Mouse (Mus musculus) intestine, embryonic 16.5 days (tissue): ENCODE measurements around the gene Rab37. TPM values are rescaled to one million over a fixed set of nuclear protein-coding genes. Genes with fewer than 3 reads are reported as not detected.

Experiments
- ATAC-seq: fragments of 200-750 bp; cut with Nextera tagmentation; 2 replicates; pipeline ENCODE4 v1.8.0; 2017; ENCODE audit warnings: moderate TSS enrichment, moderate library complexity
- H3K27ac ChIP-seq: fragments of 300-500 bp; sonication (generic); 2 replicates; pipeline ENCODE4 v1.5.1; 2014; ENCODE audit warnings: mild to moderate bottlenecking, low read length
- H3K27me3 ChIP-seq: fragments of 300-500 bp; sonication (generic); replicated peaks from 2 replicates; pipeline ENCODE4 v1.6.1; 2014; ENCODE audit warnings: low read length, control low read depth, mixed read lengths; ENCODE audit not compliant: control insufficient read depth, insufficient read depth
- H3K36me3 ChIP-seq: fragments of 300-500 bp; sonication (generic); 2 replicates; pipeline ENCODE4 v1.6.1; 2014; ENCODE audit warnings: low read length, control low read depth; ENCODE audit not compliant: control insufficient read depth, insufficient read depth
- H3K4me1 ChIP-seq: fragments of 300-500 bp; sonication (generic); 2 replicates; pipeline ENCODE4 v1.6.1; 2014; ENCODE audit warnings: low read length, control low read depth, mixed read lengths; ENCODE audit not compliant: control insufficient read depth, insufficient read depth
- H3K4me2 ChIP-seq: fragments of 300-500 bp; sonication (generic); 2 replicates; pipeline ENCODE4 v1.6.1; 2014; ENCODE audit warnings: low read depth, low read length, control low read depth
- H3K4me3 ChIP-seq: fragments of 300-500 bp; sonication (generic); 2 replicates; pipeline ENCODE4 v1.5.1; 2014; ENCODE audit warnings: mild to moderate bottlenecking, low read length
- H3K9ac ChIP-seq: fragments of 300-500 bp; sonication (generic); 2 replicates; pipeline ENCODE4 v1.6.1; 2014; ENCODE audit warnings: low read depth, low read length
- H3K9me3 ChIP-seq: fragments of 300-500 bp; sonication (generic); 2 replicates; pipeline ENCODE4 v1.6.1; 2016; ENCODE audit warnings: low read length, control low read depth; ENCODE audit not compliant: control insufficient read depth
- WGBS: fragments of 180-500 bp; shearing (Covaris S2); extraction: QIAGEN DNeasy Blood & Tissue Kit; methylation state at CpG from one replicate; pipeline ENCODE4 v1.1.7; 2014; 5-methylcytosine and 5-hydroxymethylcytosine counted together
- polyA plus RNA-seq: library from polyadenylated mRNA; unstranded; fragments of >200 nt; fragmentation: Nextera tagmentation; extraction: Ambion mirVana; gene quantifications from 2 replicates; pipeline ENCODE4 v1.2.1, GENCODE M21; 2015

Rab37 gene
- polyA plus RNA-seq, 1 experiment from 2014 or later = 4.2 TPM

DNA sequence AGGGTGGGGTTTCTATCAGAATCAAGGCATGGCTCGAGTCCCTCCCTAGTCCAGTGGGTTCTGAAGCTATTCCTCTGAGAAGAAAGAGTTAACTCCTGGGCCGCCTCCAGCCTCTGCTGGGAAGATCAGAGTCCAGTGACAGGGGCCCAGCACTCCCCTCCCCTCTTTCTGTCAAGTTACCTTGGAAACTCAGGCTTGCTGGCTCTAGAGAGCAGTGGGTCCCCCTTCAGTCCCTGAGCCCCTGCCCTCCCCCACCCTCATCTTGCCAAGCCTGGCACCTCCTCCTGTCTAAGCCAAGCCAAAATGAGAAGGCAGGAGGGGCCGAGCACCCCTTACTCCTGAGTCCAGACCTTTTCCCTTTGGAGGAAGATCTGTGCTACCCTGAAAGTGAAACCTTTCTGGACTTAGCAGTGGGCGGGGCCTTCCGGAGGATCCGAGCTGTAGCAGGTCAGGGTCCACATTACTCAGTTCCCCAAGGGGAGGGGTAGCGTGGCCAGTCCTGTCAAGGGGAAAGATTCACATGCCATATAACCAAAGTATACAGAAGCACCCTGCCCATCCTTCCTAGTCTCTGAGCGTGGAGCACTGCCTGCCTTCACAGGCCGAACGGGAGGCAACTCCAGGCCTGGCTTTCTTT is 86.4 kb downstream of the Rab37 start:
- WGBS = 24% methylated on average over 10 of the region's 10 CpGs

DNA sequence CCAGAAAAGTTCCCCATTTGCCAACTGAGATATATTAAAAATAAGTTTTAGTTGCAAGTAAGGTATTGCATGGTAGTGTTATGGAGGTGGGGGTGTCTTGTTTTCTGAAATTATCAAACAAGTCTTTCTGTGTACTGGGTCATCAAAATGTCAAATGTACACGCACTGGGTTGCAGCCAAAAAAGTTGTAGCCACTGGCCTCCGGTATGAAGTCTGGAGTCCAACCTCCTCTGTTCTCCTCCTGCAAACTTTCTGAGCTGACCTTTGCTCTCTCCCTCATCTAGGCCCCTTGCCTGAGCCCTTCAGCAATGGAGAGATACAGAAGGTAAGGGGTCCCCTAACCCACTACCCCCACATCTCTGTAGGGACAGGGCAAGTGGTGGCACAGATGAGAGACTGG is 87.5 kb downstream of the Rab37 start:
- no peaks in the 10 kb centered on the region; the same call in 1 of the 2 replicates for H3K36me3 ChIP-seq
- H3K9me3 ChIP-seq = no peaks in the 10 kb centered on the region
- H3K4me1 ChIP-seq = peaks cover 69% of the 10 kb centered on the region
- H3K4me2 ChIP-seq = peak overlapping the region; percentile 45; the same call in 1 of the 2 replicates
- H3K27me3 ChIP-seq = no peaks in the 10 kb centered on the region
- WGBS = 51% methylated on average over 2 of the region's 2 CpGs
- no peak for ATAC-seq
- H3K4me3 ChIP-seq = no peak overlapping the region
- peak overlapping the region; percentile 6; the same call in 1 of the 2 replicates for H3K9ac ChIP-seq
- H3K27ac ChIP-seq = peak overlapping the region; percentile 91

More for the DNA sequence above, 86.4 kb downstream of the Rab37 start:
- peak overlapping the region; percentile 41 for H3K4me3 ChIP-seq
- H3K4me1 ChIP-seq = peaks cover 79% of the 10 kb centered on the region
- no peaks in the 10 kb centered on the region for H3K27me3 ChIP-seq
- H3K9me3 ChIP-seq = no peaks in the 10 kb centered on the region
- H3K36me3 ChIP-seq = no peaks in the 10 kb centered on the region; the same call in 1 of the 2 replicates
- peak overlapping the region; percentile 91 for H3K27ac ChIP-seq
- ATAC-seq = peak; percentile 84
- peak overlapping the region; percentile 45 for H3K4me2 ChIP-seq
- peak overlapping the region; percentile 44 for H3K9ac ChIP-seq

DNA sequence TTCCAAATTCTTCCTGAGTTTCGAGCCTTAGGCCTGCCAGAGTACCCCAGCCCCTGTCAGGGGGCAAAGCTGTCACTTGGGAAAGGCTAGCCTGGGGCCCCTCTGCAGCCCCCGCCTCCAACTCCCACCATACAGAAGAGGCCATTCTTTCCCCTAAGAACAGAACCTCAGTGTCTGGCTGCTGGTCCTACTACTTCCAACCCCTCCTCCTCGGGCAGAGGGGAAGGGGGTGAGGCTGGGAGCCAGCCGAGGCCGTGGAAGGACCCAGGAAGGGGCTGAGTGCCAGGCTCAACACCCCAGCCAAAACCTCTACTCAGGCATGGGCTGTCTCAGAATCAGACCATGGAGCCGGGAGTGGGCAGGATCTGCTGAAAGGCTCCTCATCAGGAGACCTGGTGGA is 88.0 kb downstream of the Rab37 start:
- Histone ChIP-seq H3K4me3 (no peak overlapping the region), H3K9me3 (no peaks in the 10 kb centered on the region), H3K4me1 (peaks cover 65% of the 10 kb centered on the region), H3K36me3 (no peaks in the 10 kb centered on the region; the same call in 1 of the 2 replicates), H3K27me3 (no peaks in the 10 kb centered on the region), H3K9ac (peak overlapping the region; percentile 6), H3K4me2 (no peak overlapping the region), H3K27ac (peak overlapping the region; percentile 23)
- 61% methylated on average over 6 of the region's 6 CpGs for WGBS
- no peak for ATAC-seq

DNA sequence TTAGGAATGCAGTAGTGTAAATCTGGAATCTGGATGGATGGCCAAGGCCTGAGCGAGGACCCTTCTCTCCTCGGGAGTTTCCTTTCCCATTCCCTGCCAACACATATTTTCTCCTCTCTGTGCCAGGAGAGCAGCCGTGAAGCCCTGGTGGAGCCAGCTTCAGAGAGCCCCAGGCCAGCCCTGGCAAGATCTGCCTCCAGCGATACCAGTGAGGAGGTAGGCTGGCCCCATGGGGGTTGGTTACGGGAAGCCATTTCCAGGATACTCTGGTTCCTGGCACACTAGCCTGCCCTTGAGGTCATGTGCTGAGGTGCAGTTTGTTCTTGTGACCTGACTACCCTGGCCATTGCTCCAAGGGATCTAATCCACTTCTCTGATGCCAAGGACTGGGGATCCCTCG is 88.7 kb downstream of the Rab37 start:
- H3K36me3 ChIP-seq = no peaks in the 10 kb centered on the region; the same call in 1 of the 2 replicates
- no peaks in the 10 kb centered on the region for H3K27me3 ChIP-seq
- no peak overlapping the region for H3K9ac ChIP-seq
- peak overlapping the region; percentile 31; the same call in 1 of the 2 replicates for H3K27ac ChIP-seq
- H3K4me2 ChIP-seq = no peak overlapping the region
- ATAC-seq = no peak
- peaks cover 59% of the 10 kb centered on the region for H3K4me1 ChIP-seq
- H3K9me3 ChIP-seq = no peaks in the 10 kb centered on the region
- 68% methylated on average over 6 of the region's 6 CpGs for WGBS
- H3K4me3 ChIP-seq = no peak overlapping the region

DNA sequence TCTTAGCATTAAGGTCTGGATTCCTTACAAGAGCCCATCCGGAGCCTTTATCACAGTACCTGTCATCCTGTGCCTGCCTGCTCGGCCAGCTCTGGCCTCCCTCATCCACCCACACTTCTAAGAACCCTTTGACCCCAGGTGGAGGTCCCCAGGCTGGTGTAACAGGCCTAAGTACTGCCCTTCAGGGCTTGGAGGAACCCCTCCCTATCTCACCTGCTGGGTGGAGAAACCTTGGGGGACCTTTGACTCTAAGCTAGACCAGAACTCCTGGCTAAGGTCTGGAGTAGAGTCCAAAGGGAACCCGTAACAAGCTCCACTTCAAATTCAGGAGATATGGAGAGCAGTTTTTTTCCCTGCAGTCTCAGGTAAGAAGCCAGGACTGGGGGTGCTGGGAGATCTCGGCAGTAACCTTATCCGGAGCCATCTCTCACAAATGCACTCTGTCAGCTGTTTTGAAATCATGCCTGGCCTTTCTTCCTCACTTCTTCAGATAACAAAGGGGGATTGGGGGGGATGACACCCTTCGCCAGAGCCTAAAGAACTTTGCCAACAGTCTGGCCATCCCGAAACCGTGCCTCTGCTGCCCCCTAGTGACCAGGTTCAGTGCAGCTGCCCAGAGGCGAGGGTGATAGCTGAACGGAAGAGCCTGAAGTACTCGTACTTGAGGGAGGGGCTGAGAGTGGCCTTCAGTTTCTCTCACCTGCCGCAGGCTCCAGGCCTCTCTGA is 90.8 kb downstream of the Rab37 start:
- Histone ChIP-seq H3K4me2 (no peak overlapping the region), H3K27ac (peak overlapping the region; percentile 68), H3K27me3 (no peaks in the 10 kb centered on the region), H3K36me3 (no peaks in the 10 kb centered on the region; the same call in 1 of the 2 replicates), H3K4me1 (peaks cover 41% of the 10 kb centered on the region), H3K9me3 (no peaks in the 10 kb centered on the region), H3K9ac (0 out of 2 replicates have a peak overlapping the region, but pooled peaks have one; percentile 1), H3K4me3 (no peak overlapping the region)
- ATAC-seq = peak; percentile 28
- 17% methylated on average over 12 of the region's 12 CpGs for WGBS

DNA sequence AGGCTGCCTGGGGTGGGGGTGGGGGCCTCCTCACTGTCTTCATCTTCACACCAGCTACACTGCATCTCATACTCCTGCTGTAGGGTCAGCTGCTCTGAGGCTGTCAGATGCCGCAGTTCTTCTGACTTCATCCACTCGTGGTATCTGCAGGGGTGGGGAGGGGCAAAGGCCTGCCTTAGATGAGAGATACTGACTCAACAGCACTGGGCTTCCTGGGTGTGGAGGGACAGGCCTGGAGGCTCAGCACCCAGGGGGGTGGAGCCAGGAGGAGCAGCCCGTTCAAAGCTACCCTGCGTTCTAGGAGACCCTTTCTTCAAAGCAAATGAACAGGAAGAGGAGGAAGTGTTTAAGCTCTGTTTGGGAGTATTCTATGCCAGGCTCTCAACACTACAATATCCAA is 93.7 kb downstream of the Rab37 start:
- H3K4me2 ChIP-seq = no peak overlapping the region
- H3K4me3 ChIP-seq = no peak overlapping the region
- H3K4me1 ChIP-seq = peaks cover 19% of the 10 kb centered on the region
- WGBS = 36% methylated on average over 4 of the region's 4 CpGs
- no peaks in the 10 kb centered on the region for H3K9me3 ChIP-seq
- no peaks in the 10 kb centered on the region; the same call in 1 of the 2 replicates for H3K36me3 ChIP-seq
- no peaks in the 10 kb centered on the region for H3K27me3 ChIP-seq
- H3K9ac ChIP-seq = no peak overlapping the region
- ATAC-seq = peak; percentile 10; the same call in 1 of the 2 replicates
- no peak overlapping the region for H3K27ac ChIP-seq

DNA sequence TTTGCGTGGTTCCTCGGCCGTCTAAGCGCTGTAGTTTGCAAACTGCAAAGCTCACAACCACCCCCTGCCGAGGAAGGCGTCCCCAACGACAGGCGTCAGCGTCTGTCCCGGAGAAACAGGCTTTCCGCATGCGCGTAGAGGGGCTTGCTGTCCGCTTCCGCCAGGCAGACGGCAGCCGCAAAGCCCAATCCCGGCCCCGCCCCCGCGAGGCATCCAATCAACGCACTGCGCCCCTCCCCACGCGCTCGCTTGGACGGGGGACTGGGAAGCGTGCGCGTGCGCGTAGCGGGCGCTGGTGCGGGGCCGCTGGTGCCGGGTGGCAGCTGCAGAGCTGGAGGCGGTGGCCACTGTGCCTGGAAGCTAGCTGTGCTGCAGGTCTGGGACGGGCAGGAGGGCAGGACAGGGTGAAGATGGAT is 96.0 kb downstream of the Rab37 start, which contains the start of gene Tmem104:
Tmem104 (plus strand) TSS at position 264 of the 416 bp plus-strand sequence.
- Histone ChIP-seq H3K9ac (peak within 1 kb of the TSS; percentile 82), H3K27me3 (no peaks in the 10 kb centered on the region), H3K4me1 (peaks cover 17% of the 10 kb centered on the region), H3K9me3 (no peaks in the 10 kb centered on the region), H3K36me3 (no peaks in the 10 kb centered on the region), H3K4me2 (peak within 1 kb of the TSS; percentile 77), H3K4me3 (peak within 1 kb of the TSS; percentile 72), H3K27ac (peak within 1 kb of the TSS; percentile 87)
- peak; percentile 92 for ATAC-seq
- WGBS = under 1% methylated on average over 39 of the region's 39 CpGs

DNA sequence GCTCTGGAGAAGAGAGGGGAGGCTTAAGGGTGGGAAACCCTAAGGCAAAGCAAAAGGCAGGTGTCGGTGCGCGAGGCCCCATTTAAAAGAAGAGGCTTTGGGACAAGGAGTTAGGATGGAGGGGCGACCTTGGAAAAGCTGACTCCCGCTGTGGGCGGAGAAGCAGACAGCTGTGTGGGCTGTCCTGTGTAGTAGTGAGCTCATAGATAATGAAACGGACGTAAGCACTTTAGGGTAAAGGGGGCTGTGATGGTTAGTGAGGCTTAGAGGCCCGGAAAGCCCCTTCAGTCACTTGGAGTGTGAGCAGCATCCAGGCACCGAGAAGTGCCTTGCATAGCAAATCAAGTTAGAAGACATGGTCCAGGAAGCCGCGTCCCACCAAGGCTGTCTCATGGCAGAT is 96.5 kb downstream of the Rab37 start, which contains the start of gene Nat9:
Nat9 (minus strand) TSS at position 167 of the 400 bp plus-strand sequence.
- ATAC-seq = peak; percentile 39
- peak within 1 kb of the TSS; percentile 72 for H3K4me3 ChIP-seq
- H3K27ac ChIP-seq = peak within 1 kb of the TSS; percentile 87
- peak within 1 kb of the TSS; percentile 82 for H3K9ac ChIP-seq
- no peaks in the 10 kb centered on the region for H3K27me3 ChIP-seq
- H3K9me3 ChIP-seq = no peaks in the 10 kb centered on the region
- no peaks in the 10 kb centered on the region for H3K36me3 ChIP-seq
- peak within 1 kb of the TSS; percentile 77 for H3K4me2 ChIP-seq
- H3K4me1 ChIP-seq = peaks cover 14% of the 10 kb centered on the region
- WGBS = 9% methylated on average over 12 of the region's 12 CpGs

DNA sequence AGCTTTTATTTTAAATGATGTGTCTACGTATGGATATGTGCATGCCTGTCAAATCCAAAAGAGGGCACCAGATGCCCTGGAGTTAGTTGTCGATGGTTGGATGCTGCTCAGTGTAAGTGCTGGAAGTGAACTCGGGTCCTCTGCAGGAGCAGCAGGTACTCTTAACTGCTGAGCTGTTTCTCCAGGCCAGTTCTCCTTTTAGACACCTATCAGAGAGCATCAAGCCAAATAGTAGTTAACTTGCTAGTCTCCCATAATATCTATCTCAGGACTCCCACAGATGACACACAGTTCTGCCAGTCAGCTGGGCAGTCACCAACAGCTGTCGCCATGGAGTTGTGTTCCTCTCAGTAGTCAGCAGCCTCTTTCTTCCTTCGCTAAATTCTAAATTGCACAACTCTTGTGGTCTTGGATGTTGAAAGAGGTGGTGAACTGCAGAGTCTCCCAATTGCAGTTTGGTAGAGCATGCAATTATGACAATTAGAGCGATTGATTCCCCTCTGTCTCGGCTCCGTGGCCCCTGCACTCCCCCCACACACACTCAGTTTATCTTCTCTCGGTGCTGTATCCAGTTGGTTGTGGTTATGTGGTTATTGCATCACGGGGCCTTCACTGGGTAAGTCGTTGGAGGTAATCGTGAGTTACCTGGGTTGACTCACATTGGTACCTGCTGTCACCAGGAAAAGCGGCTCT is 97.5 kb downstream of the Rab37 start:
- Histone ChIP-seq H3K4me3 (no peak overlapping the region), H3K9me3 (no peaks in the 10 kb centered on the region), H3K27ac (no peak overlapping the region), H3K4me2 (no peak overlapping the region), H3K9ac (no peak overlapping the region), H3K36me3 (no peaks in the 10 kb centered on the region), H3K4me1 (peaks cover 14% of the 10 kb centered on the region), H3K27me3 (no peaks in the 10 kb centered on the region)
- ATAC-seq = no peak
- 84% methylated on average over 13 of the region's 13 CpGs for WGBS
